Mouse (Mus musculus): ENCODE results near the gene Spata21. TPM values are rescaled to one million over a fixed set of nuclear protein-coding genes. Genes with fewer than 3 reads are reported as not detected.

Gene Spata21
- polyA plus RNA-seq, 1 experiment from 2014 or later: not detected

Other genes starting within 250 kb of the Spata21 start
- gene Padi1, start 242.6 kb upstream of the Spata21 start, polyA plus RNA-seq (2016; fragmentation: Nextera tagmentation; extraction: Ambion mirVana): 0.07 and 0.19 TPM in 2 replicates
- gene Padi2, start 182.0 kb upstream of the Spata21 start, polyA plus RNA-seq (2016; fragmentation: Nextera tagmentation; extraction: Ambion mirVana): 2.6 and 3.7 TPM in 2 replicates
- 349 and 383 TPM in 2 replicates for gene Sdhb, start 127.1 kb upstream of the Spata21 start, polyA plus RNA-seq (2016; fragmentation: Nextera tagmentation; extraction: Ambion mirVana)
- gene Atp13a2, start 101.5 kb upstream of the Spata21 start, polyA plus RNA-seq (2016; fragmentation: Nextera tagmentation; extraction: Ambion mirVana): 110 and 113 TPM in 2 replicates
- 344 and 345 TPM in 2 replicates for gene Mfap2, start 77.9 kb upstream of the Spata21 start, polyA plus RNA-seq (2016; fragmentation: Nextera tagmentation; extraction: Ambion mirVana)
- gene Crocc, start 27.8 kb upstream of the Spata21 start, polyA plus RNA-seq (2016; fragmentation: Nextera tagmentation; extraction: Ambion mirVana): 13.2 and 14.1 TPM in 2 replicates
- 57.6 and 60.7 TPM in 2 replicates for gene Necap2, start 10.0 kb upstream of the Spata21 start, polyA plus RNA-seq (2016; fragmentation: Nextera tagmentation; extraction: Ambion mirVana)
- 30.7 and 32.4 TPM in 2 replicates for gene Szrd1, start 51.4 kb downstream of the Spata21 start, polyA plus RNA-seq (2016; fragmentation: Nextera tagmentation; extraction: Ambion mirVana)
- gene Fbxo42, start 59.6 kb downstream of the Spata21 start, polyA plus RNA-seq (2016; fragmentation: Nextera tagmentation; extraction: Ambion mirVana): 28.3 and 28.6 TPM in 2 replicates
- gene Rsg1, start 125.6 kb downstream of the Spata21 start, polyA plus RNA-seq (2016; fragmentation: Nextera tagmentation; extraction: Ambion mirVana): 5.8 and 5.9 TPM in 2 replicates
- 6.1 and 10.9 TPM in 2 replicates for gene Arhgef19, start 151.2 kb downstream of the Spata21 start, polyA plus RNA-seq (2016; fragmentation: Nextera tagmentation; extraction: Ambion mirVana)
- 2.7 and 3.2 TPM in 2 replicates for gene Epha2, start 212.9 kb downstream of the Spata21 start, polyA plus RNA-seq (2016; fragmentation: Nextera tagmentation; extraction: Ambion mirVana)

Data from hindbrain, embryonic 12.5 days (tissue).